Comparison of ENCODE assay signal across 18 mouse cellular contexts in the genomic region with DNA sequence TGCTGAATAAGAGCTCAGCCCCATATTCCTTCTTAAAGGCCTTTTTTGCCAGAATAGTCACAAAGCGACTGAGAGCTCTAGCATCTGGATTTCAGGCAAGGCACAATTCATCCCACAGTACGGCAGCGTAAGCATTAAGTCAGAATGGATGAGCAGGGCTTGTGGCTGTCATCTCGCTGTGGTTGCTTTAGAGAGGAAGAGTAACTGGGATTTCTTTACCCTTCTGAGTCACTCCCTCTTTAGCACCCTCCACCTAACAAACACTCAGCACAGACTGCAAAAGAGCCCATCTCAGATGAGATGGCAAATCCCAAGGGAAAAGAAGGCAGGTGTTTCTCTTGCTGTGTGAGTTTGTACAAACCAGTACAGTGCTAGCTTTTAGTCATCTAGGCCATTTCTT.
DNase-seq lines count a peak whose midpoint lies in the region; ATAC-seq and TF ChIP-seq lines count a peak whose summit lies in the region.
"Had no signal": no experiment of that assay in that cellular context is flagged by ENCODE, and none has a peak within 500 bp of the region (broad histone marks: within the 10 kb centered on the region; RNA-seq: fewer than 3 reads in every experiment).

No protein-coding gene starts in this region.

- H3K27ac ChIP-seq in left cerebral cortex, adult 2 months, result peak overlapping the region; percentile 74
- H3K27ac ChIP-seq: forebrain, embryonic 15.5 days; heart, embryonic 13.5 days; hindbrain, embryonic 15.5 days had no signal

- TF ChIP-seq CTCF in left cerebral cortex, adult 2 months (IDR thresholded peaks at IDR 0.05), result no peak

- DNase-seq in frontal cortex, postnatal 14 days (ENCODE audit: low spot score in 2 of 2), result no peak
- peak; percentile 31 to 33 for DNase-seq in left cerebral cortex, adult 2 months (ENCODE audit: extremely low spot score in 1 of 2, low spot score in 2 of 2)
- no peak for DNase-seq in left cerebral cortex, postnatal 4 days
- peak; percentile 29 to 40 for DNase-seq in right cerebral cortex, adult 2 months (ENCODE audit: low spot score in 2 of 2)
- no peak for DNase-seq in right cerebral cortex, postnatal 14 days
- DNase-seq in telencephalon, adult 2 months (ENCODE audit: low read depth, low spot score), result peak; percentile 47
- DNase-seq in urinary bladder, postnatal 10 days (ENCODE audit: low spot score), result no peak
- DNase-seq: adrenal gland, adult 2 months; adrenal gland, postnatal 25 days; cerebellum, adult 2 months; cerebellum, postnatal 10 days; gastrocnemius, postnatal 14 days; heart, postnatal 36 days had no signal

- intact Hi-C loops in left cerebral cortex, adult 2 months (cut with DNase I), result loop anchor here (5.0 kb wide), 1 partner anchor 107 kb away; no protein-coding TSS in a partner anchor
- intact Hi-C loops in left cerebral cortex, postnatal 4 days (cut with DNase I), result no loop called here

- no peak overlapping the region for H3K4me3 ChIP-seq in left cerebral cortex, adult 2 months
- H3K4me3 ChIP-seq: forebrain, embryonic 15.5 days; heart, embryonic 13.5 days; hindbrain, embryonic 15.5 days had no signal

- peak; percentile 44 for ATAC-seq in frontal cortex, adult (ENCODE audit: low TSS enrichment)
- ATAC-seq: forebrain, embryonic 15.5 days; Patski had no signal

Comparison
In these comparisons a context has a peak if more than half of its experiments do, and no peak if none do; other contexts are left out.
1. DNase-seq: peak in left cerebral cortex, adult 2 months (2 of 2), right cerebral cortex, adult 2 months (2 of 2) and telencephalon, adult 2 months (single experiment); none in frontal cortex, postnatal 14 days (0 of 2), left cerebral cortex, postnatal 4 days (single experiment), right cerebral cortex, postnatal 14 days (single experiment) and urinary bladder, postnatal 10 days (single experiment).